In genomic region chr15:84509161-84509560, GRCm38 (mm10) we compare ENCODE assay signal across 24 mouse cellular contexts. TPM values are rescaled to one million over a fixed set of nuclear protein-coding genes. Genes with fewer than 3 reads are reported as not detected.
DNase-seq lines count a peak whose midpoint lies in the region; ATAC-seq and TF ChIP-seq lines count a peak whose summit lies in the region.
"Had no signal": no experiment of that assay in that cellular context is flagged by ENCODE, and none has a peak within 500 bp of the region (broad histone marks: within the 10 kb centered on the region; RNA-seq: fewer than 3 reads in every experiment).

No protein-coding gene starts in this region.

- no peak overlapping the region for H3K4me2 ChIP-seq in forebrain, embryonic 12.5 days
- no peak overlapping the region for H3K4me2 ChIP-seq in forebrain, embryonic 14.5 days (ENCODE audit: low read length)
- H3K4me2 ChIP-seq in hindbrain, embryonic 13.5 days, result no peak overlapping the region
- no peak overlapping the region for H3K4me2 ChIP-seq in hindbrain, embryonic 12.5 days (replicated peaks)
- H3K4me2 ChIP-seq: embryonic facial prominence, embryonic 15.5 days; forebrain, embryonic 15.5 days; hindbrain, embryonic 15.5 days had no signal

- WGBS in forebrain, embryonic 12.5 days, result 71% methylated on average over 5 of the region's 5 CpGs
- 54% methylated on average over 5 of the region's 5 CpGs for WGBS in forebrain, embryonic 14.5 days
- 62% methylated on average over 5 of the region's 5 CpGs for WGBS in hindbrain, embryonic 13.5 days
- WGBS in hindbrain, embryonic 12.5 days, result 63% methylated on average over 5 of the region's 5 CpGs

- H3K4me3 ChIP-seq in forebrain, embryonic 12.5 days (replicated peaks), result no peak overlapping the region
- H3K4me3 ChIP-seq in forebrain, embryonic 14.5 days (ENCODE audit: low read depth, low read length), result no peak overlapping the region
- H3K4me3 ChIP-seq in hindbrain, embryonic 13.5 days, result no peak overlapping the region
- H3K4me3 ChIP-seq in hindbrain, embryonic 12.5 days, result no peak overlapping the region
- H3K4me3 ChIP-seq in left cerebral cortex, adult 2 months, result no peak overlapping the region
- H3K4me3 ChIP-seq: embryonic facial prominence, embryonic 15.5 days; erythroblast, embryonic 14.5 days; forebrain, embryonic 15.5 days; heart, embryonic 10.5 days; hindbrain, embryonic 15.5 days had no signal

- H3K27me3 ChIP-seq in forebrain, embryonic 12.5 days, result no peaks in the 10 kb centered on the region
- H3K27me3 ChIP-seq in forebrain, embryonic 14.5 days (replicated peaks; ENCODE audit: control insufficient read depth, insufficient read depth, low read length), result no peaks in the 10 kb centered on the region
- H3K27me3 ChIP-seq in hindbrain, embryonic 13.5 days, result 0 out of 2 replicates have a peak, but pooled peaks cover 9% of the 10 kb centered on the region
- H3K27me3 ChIP-seq in hindbrain, embryonic 12.5 days, result no peaks in the 10 kb centered on the region
- H3K27me3 ChIP-seq: forebrain, embryonic 15.5 days; hindbrain, embryonic 15.5 days had no signal

- TF ChIP-seq CTCF in left cerebral cortex, adult 2 months (IDR thresholded peaks at IDR 0.05), result no peak

- intact Hi-C loops in left cerebral cortex, adult 2 months (cut with DNase I), result no loop called here

- no peak overlapping the region for H3K9ac ChIP-seq in forebrain, embryonic 12.5 days
- H3K9ac ChIP-seq in forebrain, embryonic 14.5 days (ENCODE audit: low read length), result no peak overlapping the region
- no peak overlapping the region for H3K9ac ChIP-seq in hindbrain, embryonic 13.5 days
- H3K9ac ChIP-seq in hindbrain, embryonic 12.5 days, result no peak overlapping the region
- H3K9ac ChIP-seq: embryonic facial prominence, embryonic 15.5 days; forebrain, embryonic 15.5 days; hindbrain, embryonic 15.5 days had no signal

- peaks cover 44% of the 10 kb centered on the region for H3K4me1 ChIP-seq in forebrain, embryonic 12.5 days
- peaks cover 29% of the 10 kb centered on the region for H3K4me1 ChIP-seq in forebrain, embryonic 14.5 days (ENCODE audit: control insufficient read depth, insufficient read depth, low read length)
- H3K4me1 ChIP-seq in hindbrain, embryonic 13.5 days (replicated peaks), result peaks cover 47% of the 10 kb centered on the region
- H3K4me1 ChIP-seq in hindbrain, embryonic 12.5 days, result peaks cover 45% of the 10 kb centered on the region

- no peaks in the 10 kb centered on the region for H3K36me3 ChIP-seq in forebrain, embryonic 12.5 days (replicated peaks)
- H3K36me3 ChIP-seq in forebrain, embryonic 14.5 days (ENCODE audit: control insufficient read depth, insufficient read depth, low read length), result no peaks in the 10 kb centered on the region
- H3K36me3 ChIP-seq in hindbrain, embryonic 13.5 days, result no peaks in the 10 kb centered on the region
- no peaks in the 10 kb centered on the region for H3K36me3 ChIP-seq in hindbrain, embryonic 12.5 days
- H3K36me3 ChIP-seq: embryonic facial prominence, embryonic 15.5 days; forebrain, embryonic 15.5 days; heart, embryonic 10.5 days; hindbrain, embryonic 15.5 days had no signal

- H3K9me3 ChIP-seq in forebrain, embryonic 12.5 days, result no peaks in the 10 kb centered on the region
- H3K9me3 ChIP-seq in forebrain, embryonic 14.5 days (replicated peaks; ENCODE audit: control insufficient read depth, low read length), result no peaks in the 10 kb centered on the region
- no peaks in the 10 kb centered on the region for H3K9me3 ChIP-seq in hindbrain, embryonic 13.5 days
- no peaks in the 10 kb centered on the region for H3K9me3 ChIP-seq in hindbrain, embryonic 12.5 days (replicated peaks)
- H3K9me3 ChIP-seq: embryonic facial prominence, embryonic 15.5 days; forebrain, embryonic 15.5 days; heart, embryonic 10.5 days; hindbrain, embryonic 15.5 days had no signal

- H3K27ac ChIP-seq in forebrain, embryonic 12.5 days, result 0 out of 2 replicates have a peak overlapping the region, but pooled peaks have one; percentile 46
- H3K27ac ChIP-seq in forebrain, embryonic 14.5 days (ENCODE audit: low read depth, low read length), result no peak overlapping the region; the same call in 1 of the 2 replicates
- H3K27ac ChIP-seq in hindbrain, embryonic 13.5 days, result 0 out of 2 replicates have a peak overlapping the region, but pooled peaks have one; percentile 12
- H3K27ac ChIP-seq in hindbrain, embryonic 12.5 days, result no peak overlapping the region
- H3K27ac ChIP-seq in left cerebral cortex, adult 2 months, result 0 out of 2 replicates have a peak overlapping the region, but pooled peaks have one; percentile 13
- H3K27ac ChIP-seq: embryonic facial prominence, embryonic 15.5 days had no signal

- no peak for DNase-seq in forebrain, embryonic 14.5 days (ENCODE audit: low spot score)
- DNase-seq in left cerebral cortex, adult 2 months (ENCODE audit: extremely low spot score in 1 of 2, low spot score in 2 of 2), result peak in 1 of 2 experiments; percentile 25
- DNase-seq in left cerebral cortex, adult 8-10 months (ENCODE audit: low spot score in 2 of 2), result no peak
- no peak for DNase-seq in urinary bladder, postnatal 36 days (ENCODE audit: low spot score in 2 of 2)
- DNase-seq: adrenal gland, postnatal 14 days; cerebellum, adult 18-20 months; cerebellum, postnatal 14 days; embryo, embryonic 11 days; gastrocnemius, postnatal 10 days; heart, adult 18-20 months; heart, postnatal 10 days; heart, postnatal 4 days had no signal

- no peak for ATAC-seq in forebrain, embryonic 12.5 days (ENCODE audit: low FRiP score)
- ATAC-seq in forebrain, embryonic 14.5 days, result no peak
- ATAC-seq in hindbrain, embryonic 13.5 days (ENCODE audit: low FRiP score), result no peak
- ATAC-seq in hindbrain, embryonic 12.5 days (ENCODE audit: low FRiP score), result no peak
- ATAC-seq: activated CD4-positive, CD25-positive, alpha-beta regulatory T cell, adult 4 months; inflammation-experienced regulatory T-cells, adult 6 months; intestine, postnatal 0 days; Patski had no signal

RNA-seq across cellular contexts. Expression of gene Rtl6, which starts 48.5 kb away (rescaled TPM):
- 48.8 and 56.2 TPM in 2 replicates for polyA plus RNA-seq in forebrain, embryonic 12.5 days (2016; fragmentation: Nextera tagmentation; extraction: Ambion mirVana)
- polyA plus RNA-seq in forebrain, embryonic 14.5 days (2014; fragmentation: Nextera tagmentation; extraction: Ambion mirVana), result 28.8 and 32.4 TPM in 2 replicates
- 51.6 and 54.4 TPM in 2 replicates for polyA plus RNA-seq in hindbrain, embryonic 13.5 days (2015; fragmentation: Nextera tagmentation; extraction: Ambion mirVana)
- polyA plus RNA-seq in hindbrain, embryonic 12.5 days (2016; fragmentation: Nextera tagmentation; extraction: Ambion mirVana), result 48.9 and 52.5 TPM in 2 replicates
- total RNA-seq in left cerebral cortex, adult 2 months (2021), result 10 to 100 TPM; 52.7 to 53.7 TPM
- 10 to 100 TPM; 47.7 to 51.8 (median 50.2) TPM for total RNA-seq in left cerebral cortex, adult 8-10 months (2022)
- polyA plus RNA-seq: erythroblast, embryonic 14.5 days had no signal

Comparison
In these comparisons a context has a peak if more than half of its experiments do, and no peak if none do; other contexts are left out.
1. H3K27ac ChIP-seq: peak in forebrain, embryonic 12.5 days (single experiment), hindbrain, embryonic 13.5 days (single experiment) and left cerebral cortex, adult 2 months (single experiment); none in forebrain, embryonic 14.5 days (single experiment) and hindbrain, embryonic 12.5 days (single experiment).